Mouse (Mus musculus) heart, adult 2 months (tissue): ENCODE results near the gene Cyp4f14. TPM values are rescaled to one million over a fixed set of nuclear protein-coding genes. Genes with fewer than 3 reads are reported as not detected.

Source experiments
- DNase-seq, 2 experiments: peaks; one replicate each; pipeline ENCODE4 v3.0.0; 2021
- H3K27ac ChIP-seq: fragments of 200-600 bp; 2 replicates; pipeline ENCODE4 v1.8.1; 2022
- H3K27me3 ChIP-seq: fragments of 200-500 bp; 2 replicates; pipeline ENCODE4 v1.6.1; 2012; ENCODE audit warnings: mild to moderate bottlenecking, low read length, inconsistent platforms, mixed read lengths; ENCODE audit not compliant: control insufficient read depth, insufficient read depth
- H3K36me3 ChIP-seq: fragments of 200-500 bp; 2 replicates; pipeline ENCODE4 v1.6.1; 2012; ENCODE audit warnings: low read length, inconsistent platforms; ENCODE audit not compliant: control insufficient read depth, insufficient read depth
- H3K4me1 ChIP-seq: fragments of 200-500 bp; 2 replicates; pipeline ENCODE4 v1.6.1; 2011; ENCODE audit warnings: low read length; ENCODE audit not compliant: control insufficient read depth, insufficient read depth
- H3K4me3 ChIP-seq: fragments of 200-600 bp; 2 replicates; pipeline ENCODE4 v1.8.1; 2022
- H3K79me2 ChIP-seq: fragments of 200-500 bp; replicated peaks from 2 replicates; pipeline ENCODE4 v1.6.1; 2012; ENCODE audit warnings: mild to moderate bottlenecking, inconsistent platforms, low read length, moderate library complexity, mixed read lengths; ENCODE audit not compliant: control insufficient read depth, insufficient read depth
- H3K9ac ChIP-seq: fragments of 200-500 bp; 2 replicates; pipeline ENCODE4 v1.6.1; 2012; ENCODE audit warnings: low read depth, mild to moderate bottlenecking, control low read depth, inconsistent platforms, low read length, mixed read lengths
- CTCF ChIP-seq: fragments of 200-600 bp; IDR thresholded peaks from 2 replicates; pipeline ENCODE4 v1.8.1; 2022; ENCODE audit warnings: antibody characterized with exemption, mild to moderate bottlenecking, moderate library complexity
- EP300 ChIP-seq: fragments of 200-500 bp; IDR thresholded peaks from 2 replicates; pipeline ENCODE4 v1.6.1; 2011; ENCODE audit warnings: low read depth, low read length, control low read depth; ENCODE audit not compliant: insufficient read depth
- POLR2A ChIP-seq: fragments of 200-500 bp; IDR thresholded peaks from 2 replicates; pipeline ENCODE4 v1.6.1; 2011; ENCODE audit warnings: mild to moderate bottlenecking, low read depth, low read length, control low read depth; ENCODE audit not compliant: insufficient read depth
- WGBS: fragments of 180-500 bp; shearing (Covaris S2); methylation state at CpG from one replicate; pipeline ENCODE4 v1.1.7; 2018; 5-methylcytosine and 5-hydroxymethylcytosine counted together
- intact Hi-C: fragments of 180-260 bp; cut with DNase I; formaldehyde crosslinking; loops from one replicate; pipeline ENCODE4 v1.15.1; 2025
- polyA plus RNA-seq: library from polyadenylated mRNA; depleted of rRNA; stranded (reverse); fragments of >200 nt; gene quantifications from 2 replicates; pipeline ENCODE4 v1.2.3, GENCODE M21; 2012
- total RNA-seq, 2 experiments: library from RNA; stranded (reverse); gene quantifications; 2 replicates each; pipeline ENCODE4 v1.2.3; 2021

Gene Cyp4f14
- total and polyA plus RNA-seq, 3 experiments, result 0.16 to 0.25 TPM; not detected in 1

GRCm38 (mm10) chr17:32927803-32928202, 10.7 kb upstream of the Cyp4f14 start:
- H3K27me3 ChIP-seq, result no peaks in the 10 kb centered on the region
- no peak overlapping the region for H3K27ac ChIP-seq
- H3K79me2 ChIP-seq, result no peaks in the 10 kb centered on the region
- H3K36me3 ChIP-seq, result no peaks in the 10 kb centered on the region
- no peak for TF ChIP-seq POLR2A
- TF ChIP-seq CTCF, result no peak
- no peak for TF ChIP-seq EP300
- intact Hi-C loops, result no loop called here
- no peak overlapping the region for H3K9ac ChIP-seq
- DNase-seq, result no peak
- no peak overlapping the region for H3K4me3 ChIP-seq
- 83% methylated on average over 5 of the region's 5 CpGs for WGBS
- peaks cover 5% of the 10 kb centered on the region for H3K4me1 ChIP-seq

- WGBS, result 15% methylated on average over 32 of the region's 32 CpGs
- Histone ChIP-seq H3K9ac (peak overlapping the region; percentile 83), H3K36me3 (no peaks in the 10 kb centered on the region), H3K4me3 (peak overlapping the region; percentile 48), H3K79me2 (no peaks in the 10 kb centered on the region), H3K4me1 (peaks cover 5% of the 10 kb centered on the region), H3K27ac (peak overlapping the region; percentile 70), H3K27me3 (no peaks in the 10 kb centered on the region)
- TF ChIP-seq POLR2A, result peak; percentile 87
- 0 out of 2 replicates have a peak, but pooled peaks have one; percentile 51 for TF ChIP-seq EP300
- 0 out of 2 replicates have a peak, but pooled peaks have one; percentile 14 for TF ChIP-seq CTCF
- DNase-seq, result peak; percentile 82 to 84
- intact Hi-C loops, result loop anchor here (2.0 kb wide), 1 partner anchor 22 kb away; the partner anchor contains the start of gene Cyp4f13
These were observed 7.6 kb upstream of the Cyp4f14 start for GRCm38 (mm10) chr17:32924658-32925312.

- Histone ChIP-seq H3K36me3 (no peaks in the 10 kb centered on the region), H3K27ac (no peak overlapping the region), H3K27me3 (no peaks in the 10 kb centered on the region), H3K4me3 (no peak overlapping the region), H3K4me1 (peaks cover 5% of the 10 kb centered on the region), H3K79me2 (no peaks in the 10 kb centered on the region), H3K9ac (no peak overlapping the region)
- no peak for TF ChIP-seq EP300
- TF ChIP-seq CTCF, result no peak
- no peak for TF ChIP-seq POLR2A
- intact Hi-C loops, result loop anchor here (2.0 kb wide), 1 partner anchor 23 kb away; the partner anchor contains the start of gene Cyp4f13
- WGBS, result 96% methylated on average over 1 of the region's 1 CpGs
- no peak for DNase-seq
These were observed 6.5 kb upstream of the Cyp4f14 start for GRCm38 (mm10) chr17:32923681-32924080.

GRCm38 (mm10) chr17:32919123-32919522, 2.0 kb upstream of the Cyp4f14 start:
- Histone ChIP-seq H3K27ac (no peak overlapping the region), H3K36me3 (no peaks in the 10 kb centered on the region), H3K4me1 (peaks cover under 1% of the 10 kb centered on the region), H3K79me2 (no peaks in the 10 kb centered on the region), H3K27me3 (no peaks in the 10 kb centered on the region), H3K4me3 (no peak overlapping the region), H3K9ac (no peak overlapping the region)
- intact Hi-C loops, result no loop called here
- no peak for DNase-seq
- no peak for TF ChIP-seq POLR2A
- TF ChIP-seq EP300, result no peak
- TF ChIP-seq CTCF, result no peak
- WGBS, result 42% methylated on average over 2 of the region's 2 CpGs

GRCm38 (mm10) chr17:32916075-32916474, 1.1 kb downstream of the Cyp4f14 start:
- DNase-seq, result no peak
- intact Hi-C loops, result no loop called here
- no peak for TF ChIP-seq EP300
- TF ChIP-seq CTCF, result no peak
- no peak for TF ChIP-seq POLR2A
- 63% methylated on average over 1 of the region's 1 CpGs for WGBS
- no peaks in the 10 kb centered on the region for H3K4me1 ChIP-seq
- no peak overlapping the region for H3K9ac ChIP-seq
- no peak overlapping the region for H3K27ac ChIP-seq
- H3K27me3 ChIP-seq, result no peaks in the 10 kb centered on the region
- no peaks in the 10 kb centered on the region for H3K36me3 ChIP-seq
- H3K79me2 ChIP-seq, result no peaks in the 10 kb centered on the region
- no peak overlapping the region for H3K4me3 ChIP-seq

- H3K4me3 ChIP-seq, result no peak overlapping the region
- no peaks in the 10 kb centered on the region for H3K36me3 ChIP-seq
- intact Hi-C loops, result no loop called here
- peaks cover 4% of the 10 kb centered on the region; the same call in 1 of the 2 replicates for H3K27me3 ChIP-seq
- H3K9ac ChIP-seq, result no peak overlapping the region
- no peak for DNase-seq
- H3K79me2 ChIP-seq, result no peaks in the 10 kb centered on the region
- TF ChIP-seq EP300 (no peak), CTCF (no peak), POLR2A (no peak)
- no peaks in the 10 kb centered on the region for H3K4me1 ChIP-seq
- H3K27ac ChIP-seq, result no peak overlapping the region
- 68% methylated on average over 10 of the region's 10 CpGs for WGBS
These were observed 11.0 kb downstream of the Cyp4f14 start for GRCm38 (mm10) chr17:32906172-32906571.
